13 mouse cellular contexts compared by ENCODE assay signal in genomic region chr4:138719264-138719596, GRCm38 (mm10). TPM values are rescaled to one million over a fixed set of nuclear protein-coding genes. Genes with fewer than 3 reads are reported as not detected.
"Had no signal": no experiment of that assay in that cellular context is flagged by ENCODE, and none has a peak within 500 bp of the region (broad histone marks: within the 10 kb centered on the region; RNA-seq: fewer than 3 reads in every experiment).

No protein-coding gene starts in this region.

- DNase-seq: lung, adult 2 months; lung, postnatal 14 days; lung, postnatal 36 days; midbrain, embryonic 14.5 days; retina, postnatal 1 day; right cerebral cortex, postnatal 25 days; right cerebral cortex, postnatal 4 days; spleen, adult 18-20 months; thymus, adult 18-20 months; thymus, postnatal 14 days; thymus, postnatal 36 days had no signal

RNA-seq across cellular contexts. Expression of gene Pla2g2c, which starts 5.4 kb away (rescaled TPM):
- total RNA-seq: megakaryocyte, adult 5-6 weeks; megakaryocyte-erythroid progenitor cell, adult 5-6 weeks had no signal

RNA-seq across cellular contexts. Expression of gene Ubxn10, which starts 17.7 kb away (rescaled TPM):
- total RNA-seq: megakaryocyte, adult 5-6 weeks; megakaryocyte-erythroid progenitor cell, adult 5-6 weeks had no signal

RNA-seq across cellular contexts. Expression of gene Pla2g2f, which starts 38.2 kb away (rescaled TPM):
- total RNA-seq: megakaryocyte, adult 5-6 weeks; megakaryocyte-erythroid progenitor cell, adult 5-6 weeks had no signal

RNA-seq across cellular contexts. Expression of gene Pla2g2d, which starts 56.3 kb away (rescaled TPM):
- total RNA-seq: megakaryocyte, adult 5-6 weeks; megakaryocyte-erythroid progenitor cell, adult 5-6 weeks had no signal
